Mouse (Mus musculus) cerebellum, adult 2 months (tissue): ENCODE measurements around the gene Stt3b.

ENCODE experiments used
- CTCF ChIP-seq: fragments of 200-500 bp; IDR thresholded peaks from 2 replicates; pipeline ENCODE4 v1.5.1; 2011; ENCODE audit warnings: low read depth, mild to moderate bottlenecking, control low read depth, low read length, moderate library complexity, borderline replicate concordance; ENCODE audit not compliant: insufficient read depth
- POLR2A ChIP-seq: fragments of 200-500 bp; IDR thresholded peaks from 2 replicates; pipeline ENCODE4 v1.6.1; 2011; ENCODE audit warnings: low read length, control low read depth, borderline replicate concordance; ENCODE audit not compliant: insufficient read depth

- TF ChIP-seq POLR2A = no peak
- TF ChIP-seq CTCF = no peak
Measured at GRCm38 (mm10) chr9:115308401-115308800, 1.8 kb downstream of the Stt3b start.
